8 mouse cellular contexts compared by ENCODE assay signal in the genomic region with DNA sequence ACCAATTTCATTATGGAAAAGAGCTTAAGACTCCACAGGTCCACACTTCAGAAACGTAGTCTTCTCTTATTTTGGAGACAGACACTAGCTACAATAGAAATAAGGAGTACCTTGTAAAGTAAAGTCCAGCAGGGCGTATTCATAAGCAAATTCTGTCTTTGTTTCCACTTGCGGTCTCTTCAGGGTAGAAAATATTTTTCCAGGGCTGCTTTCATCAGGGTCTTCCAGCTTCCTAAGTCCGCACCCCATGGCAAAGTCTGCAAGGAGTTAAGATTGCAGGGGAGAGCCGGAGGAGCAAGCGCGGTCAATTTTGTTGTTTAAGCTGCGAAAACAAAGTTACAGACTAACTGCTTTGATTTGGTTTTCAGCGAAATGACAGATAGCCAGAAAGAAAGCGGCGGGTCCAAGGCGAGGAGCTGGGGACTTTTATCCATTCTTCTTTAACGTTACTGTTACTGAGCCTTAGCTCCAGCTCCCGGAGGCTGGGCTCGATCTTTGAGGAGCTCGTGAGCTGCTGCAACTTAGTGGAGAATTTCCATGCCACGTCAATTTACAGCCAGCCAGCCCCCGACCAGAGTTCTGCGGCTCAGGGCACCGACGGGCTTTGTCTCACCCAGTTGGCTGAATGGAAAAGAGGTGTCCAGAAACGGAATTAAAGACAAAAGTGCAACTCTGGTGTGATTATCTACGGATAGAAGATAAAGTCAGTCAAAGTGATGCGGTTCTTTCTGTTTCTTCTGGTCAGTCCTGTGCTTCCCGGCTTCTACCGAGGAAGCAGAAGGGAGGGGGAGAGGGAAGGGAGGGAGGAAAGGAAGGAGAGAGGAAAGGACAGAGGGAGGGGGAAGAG. TPM values are rescaled to one million over a fixed set of nuclear protein-coding genes. Genes with fewer than 3 reads are reported as not detected.
DNase-seq lines count a peak whose midpoint lies in the region; ATAC-seq and TF ChIP-seq lines count a peak whose summit lies in the region.

A gene (minus strand): TSS at position 772 of the 847 bp plus-strand sequence.

- H3K36me3 ChIP-seq in heart, embryonic 11.5 days (ENCODE audit: control insufficient read depth, insufficient read depth, low read length), result no peaks in the 10 kb centered on the region
- no peaks in the 10 kb centered on the region for H3K36me3 ChIP-seq in kidney, postnatal 0 days (ENCODE audit: insufficient read depth, low read length)
- H3K36me3 ChIP-seq in lung, embryonic 16.5 days (ENCODE audit: control insufficient read depth, insufficient read depth, low read length), result no peaks in the 10 kb centered on the region
- H3K36me3 ChIP-seq in small intestine, adult 2 months (ENCODE audit: control insufficient read depth, insufficient read depth, low read length), result no peaks in the 10 kb centered on the region

- H3K27ac ChIP-seq in heart, embryonic 11.5 days (ENCODE audit: low read depth, low read length), result peak within 1 kb of the TSS; percentile 70
- H3K27ac ChIP-seq in kidney, postnatal 0 days, result peak within 1 kb of the TSS; percentile 52
- H3K27ac ChIP-seq in lung, embryonic 16.5 days (ENCODE audit: low read length), result peak within 1 kb of the TSS; percentile 80
- no peak within 1 kb of the TSS for H3K27ac ChIP-seq in small intestine, adult 2 months (ENCODE audit: insufficient read depth, low read depth, low read length)

- peak within 1 kb of the TSS; percentile 76 for H3K9ac ChIP-seq in heart, embryonic 11.5 days (ENCODE audit: low read depth, low read length)
- H3K9ac ChIP-seq in kidney, postnatal 0 days (ENCODE audit: low read depth, low read length), result peak within 1 kb of the TSS; percentile 54
- peak within 1 kb of the TSS; percentile 79 for H3K9ac ChIP-seq in lung, embryonic 16.5 days (ENCODE audit: low read length)

- peak within 1 kb of the TSS; percentile 50 for H3K4me3 ChIP-seq in heart, embryonic 11.5 days (ENCODE audit: low read depth, low read length)
- H3K4me3 ChIP-seq in kidney, postnatal 0 days (replicated peaks; ENCODE audit: low read depth, low read length), result peak within 1 kb of the TSS; percentile 49
- H3K4me3 ChIP-seq in lung, embryonic 16.5 days (ENCODE audit: low read length), result peak within 1 kb of the TSS; percentile 53
- H3K4me3 ChIP-seq in small intestine, adult 2 months (ENCODE audit: low read depth, low read length), result peak within 1 kb of the TSS; percentile 66

- no peaks in the 10 kb centered on the region for H3K27me3 ChIP-seq in heart, embryonic 11.5 days (ENCODE audit: control insufficient read depth, insufficient read depth, low read length)
- H3K27me3 ChIP-seq in kidney, postnatal 0 days (ENCODE audit: insufficient read depth, low read length), result no peaks in the 10 kb centered on the region
- no peaks in the 10 kb centered on the region for H3K27me3 ChIP-seq in lung, embryonic 16.5 days (ENCODE audit: control insufficient read depth, insufficient read depth, low read depth, low read length)
- peaks cover 2% of the 10 kb centered on the region; the same call in 1 of the 2 replicates for H3K27me3 ChIP-seq in small intestine, adult 2 months (ENCODE audit: control insufficient read depth, insufficient read depth, low read length)

- WGBS in heart, embryonic 11.5 days (ENCODE audit: insufficient replicate concordance), result 3% methylated on average over 26 of the region's 26 CpGs
- WGBS in kidney, postnatal 0 days, result 3% methylated on average over 26 of the region's 26 CpGs
- 2% methylated on average over 26 of the region's 26 CpGs for WGBS in lung, embryonic 16.5 days
- WGBS in small intestine, adult 2 months, result 8% methylated on average over 26 of the region's 26 CpGs

- no peak for TF ChIP-seq POLR2A in small intestine, adult 2 months (IDR thresholded peaks at IDR 0.05; ENCODE audit: low read depth, low read length)

- 0 out of 2 replicates have a peak, but pooled peaks cover 2% of the 10 kb centered on the region for H3K4me1 ChIP-seq in heart, embryonic 11.5 days (ENCODE audit: control insufficient read depth, insufficient read depth, low read length)
- H3K4me1 ChIP-seq in kidney, postnatal 0 days (replicated peaks; ENCODE audit: insufficient read depth, low read length), result no peaks in the 10 kb centered on the region
- peaks cover 21% of the 10 kb centered on the region for H3K4me1 ChIP-seq in lung, embryonic 16.5 days (replicated peaks; ENCODE audit: control insufficient read depth, insufficient read depth, low read length)
- H3K4me1 ChIP-seq in small intestine, adult 2 months (ENCODE audit: control insufficient read depth, insufficient read depth, insufficient read length, low read length), result no peaks in the 10 kb centered on the region

- no peak for DNase-seq in layer of hippocampus, adult 8-10 months (ENCODE audit: low spot score in 2 of 2)
- DNase-seq in layer of hippocampus, adult 9-11 months, result no peak
- DNase-seq in embryo, embryonic 10 days (ENCODE audit: low spot score), result peak; percentile 73
- peak; percentile 76 for DNase-seq in kidney, postnatal 0 days (ENCODE audit: low spot score)
- DNase-seq in right cerebral cortex, postnatal 25 days, result no peak

- ATAC-seq in heart, embryonic 11.5 days (replicated peaks; ENCODE audit: insufficient number of reproducible peaks, low FRiP score, low TSS enrichment), result no peak; the same call in 1 of the 2 replicates
- ATAC-seq in kidney, postnatal 0 days (replicated peaks; ENCODE audit: low FRiP score, low read depth), result no peak
- ATAC-seq in lung, embryonic 16.5 days (ENCODE audit: low read depth), result peak; percentile 73

- peak within 1 kb of the TSS; percentile 75 for H3K4me2 ChIP-seq in heart, embryonic 11.5 days
- peak within 1 kb of the TSS; percentile 53 for H3K4me2 ChIP-seq in kidney, postnatal 0 days (ENCODE audit: low read length)
- H3K4me2 ChIP-seq in lung, embryonic 16.5 days (ENCODE audit: low read depth, low read length), result peak within 1 kb of the TSS; percentile 60

- TF ChIP-seq CTCF in kidney, postnatal 0 days (IDR thresholded peaks at IDR 0.05; ENCODE audit: low read depth), result no peak
- no peak for TF ChIP-seq CTCF in small intestine, adult 2 months (IDR thresholded peaks at IDR 0.05; ENCODE audit: extremely low read depth, insufficient read length, insufficient replicate concordance, low read depth, low read length)

- no peaks in the 10 kb centered on the region for H3K9me3 ChIP-seq in heart, embryonic 11.5 days (replicated peaks; ENCODE audit: control insufficient read depth, low read length)
- H3K9me3 ChIP-seq in kidney, postnatal 0 days (replicated peaks; ENCODE audit: low read length), result no peaks in the 10 kb centered on the region
- no peaks in the 10 kb centered on the region for H3K9me3 ChIP-seq in lung, embryonic 16.5 days (ENCODE audit: control insufficient read depth, low read length)

RNA-seq across cellular contexts. Expression of the gene that starts here (rescaled TPM):
- total RNA-seq in layer of hippocampus, adult 8-10 months (2022), result 10 to 100 TPM; 32.0 to 37.6 (median 32.9) TPM
- polyA plus RNA-seq in heart, embryonic 11.5 days (2014; fragmentation: Nextera tagmentation; extraction: Ambion mirVana), result 4.8 and 6.3 TPM in 2 replicates
- 7.0 TPM in 2 replicates for polyA plus RNA-seq in kidney, postnatal 0 days (2015; fragmentation: Nextera tagmentation; extraction: Ambion mirVana)
- 14.1 and 14.6 TPM in 2 replicates for polyA plus RNA-seq in lung, embryonic 16.5 days (2015; fragmentation: Nextera tagmentation; extraction: Ambion mirVana)
- polyA plus RNA-seq in small intestine, adult 2 months (2012; rRNA removed), result 0.53 and 0.85 TPM in 2 replicates

Comparison
In these comparisons a context has a peak if more than half of its experiments do, and no peak if none do; other contexts are left out.
1. DNase-seq: peak in embryo, embryonic 10 days (single experiment) and kidney, postnatal 0 days (single experiment); none in layer of hippocampus, adult 8-10 months (0 of 2), layer of hippocampus, adult 9-11 months (single experiment) and right cerebral cortex, postnatal 25 days (single experiment).
2. Peak in every context shown above with its lines, with median percentiles within 50 percentile points of each other: H3K4me2 ChIP-seq, H3K4me3 ChIP-seq and H3K9ac ChIP-seq.